Mouse (Mus musculus) G1E (cell line): Measurements from ENCODE around the gene Sync.

Experiments used
- CTCF ChIP-seq: IDR thresholded peaks from 2 replicates; pipeline ENCODE4 v1.5.1; 2012; ENCODE audit warnings: low read depth, low read length, inconsistent platforms, mixed read lengths
- GATA1 ChIP-seq: IDR thresholded peaks from 2 replicates; pipeline ENCODE4 v1.6.1; 2012; ENCODE audit warnings: borderline replicate concordance, low read length, inconsistent platforms, mixed read lengths
- POLR2AphosphoS5 ChIP-seq: IDR thresholded peaks from 2 replicates; pipeline ENCODE4 v1.6.1; 2012; ENCODE audit warnings: low read depth, low read length, inconsistent platforms; ENCODE audit not compliant: insufficient replicate concordance
- TAL1 ChIP-seq: conservative IDR thresholded peaks from 2 replicates; pipeline ENCODE4 v1.6.1; 2012; ENCODE audit warnings: low read depth, low read length, inconsistent platforms, mixed read lengths

DNA sequence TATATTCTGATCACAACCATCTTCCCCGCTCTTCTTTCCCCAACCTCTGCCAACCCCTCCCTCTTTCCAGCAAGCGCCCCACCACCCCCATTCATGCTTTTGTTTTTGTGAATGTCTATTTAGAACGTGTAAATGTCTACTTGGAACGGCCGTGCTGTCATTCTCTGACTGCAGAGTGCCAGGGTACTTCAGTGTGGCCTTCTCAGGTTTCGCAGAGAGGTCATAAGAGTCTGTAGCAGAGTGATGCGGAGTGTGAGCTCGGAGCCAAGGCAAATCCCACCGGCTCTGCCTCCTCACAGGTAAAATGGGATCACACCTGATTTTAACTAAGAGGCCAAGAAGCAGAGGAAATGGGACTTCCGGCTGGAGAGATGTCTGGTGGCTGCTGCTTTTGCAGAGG lies 11.7 kb downstream of the Sync start:
- TF ChIP-seq CTCF (no peak), TAL1 (no peak), GATA1 (no peak), POLR2AphosphoS5 (no peak)
